Mouse (Mus musculus): Measurements from ENCODE around the gene Vmn1r9. TPM values are rescaled to one million over a fixed set of nuclear protein-coding genes. Genes with fewer than 3 reads are reported as not detected.
"Not testable (repeated sequence)": the region's sequence is repeated elsewhere in the genome, so short reads cannot be mapped to it uniquely, and the experiment has no call there.

Vmn1r9 gene
- not detected for polyA plus RNA-seq (2017; shearing (Covaris generic))

GRCm38 (mm10) chr6:57066487-57066886, at the start of gene Vmn1r9:
Vmn1r9 (plus strand) TSS chr6:57066787.
- ATAC-seq: no peak

GRCm38 (mm10) chr6:57025224-57025623, 41.4 kb upstream of the Vmn1r9 start, which contains the start of gene Vmn1r7:
Vmn1r7 (minus strand) TSS chr6:57025324.
- ATAC-seq: not testable (repeated sequence)

GRCm38 (mm10) chr6:57031984-57032383, 34.6 kb upstream of the Vmn1r9 start, which contains the start of gene Vmn1r8:
Vmn1r8 (plus strand) TSS chr6:57032284.
- ATAC-seq: no peak

- ATAC-seq: no peak
Observed at GRCm38 (mm10) chr6:57034674-57035073, 31.9 kb upstream of the Vmn1r9 start.

- ATAC-seq: no peak
Observed at GRCm38 (mm10) chr6:57063730-57064129, 2.9 kb upstream of the Vmn1r9 start.

GRCm38 (mm10) chr6:57106358-57106757, 39.8 kb downstream of the Vmn1r9 start:
- ATAC-seq: no peak

GRCm38 (mm10) chr6:57109154-57109553, 42.6 kb downstream of the Vmn1r9 start, which contains the start of gene Vmn1r10:
Vmn1r10 (plus strand) TSS chr6:57109454.
- no peak for ATAC-seq

Other genes starting within 250 kb of the Vmn1r9 start
- not detected for gene Fkbp9, start 234.7 kb upstream of the Vmn1r9 start, polyA plus RNA-seq (2017; shearing (Covaris generic))
- 10 to 100 TPM; 55.7 to 77.7 (median 57.7) TPM for gene Nt5c3, start 142.9 kb upstream of the Vmn1r9 start, polyA plus RNA-seq (2017; shearing (Covaris generic))
- gene Vmn1r4, start 142.8 kb upstream of the Vmn1r9 start, polyA plus RNA-seq (2017; shearing (Covaris generic)): not detected
- not detected for gene Vmn1r5, start 96.5 kb upstream of the Vmn1r9 start, polyA plus RNA-seq (2017; shearing (Covaris generic))
- not detected for gene Vmn1r6, start 69.5 kb upstream of the Vmn1r9 start, polyA plus RNA-seq (2017; shearing (Covaris generic))
- gene Vmn1r7, start 41.5 kb upstream of the Vmn1r9 start, polyA plus RNA-seq (2017; shearing (Covaris generic)): not detected
- not detected for gene Vmn1r8, start 34.5 kb upstream of the Vmn1r9 start, polyA plus RNA-seq (2017; shearing (Covaris generic))
- gene Vmn1r10, start 42.7 kb downstream of the Vmn1r9 start, polyA plus RNA-seq (2017; shearing (Covaris generic)): not detected
- not detected for gene Vmn1r11, start 66.7 kb downstream of the Vmn1r9 start, polyA plus RNA-seq (2017; shearing (Covaris generic))
- gene Vmn1r12, start 90.1 kb downstream of the Vmn1r9 start, polyA plus RNA-seq (2017; shearing (Covaris generic)): not detected
- gene Vmn1r13, start 136.5 kb downstream of the Vmn1r9 start, polyA plus RNA-seq (2017; shearing (Covaris generic)): 1 to 10 TPM in 1 of 3 experiments, under 1 TPM in 1, not detected in 1; 0.55 to 1.5 TPM
- gene Vmn1r14, start 164.9 kb downstream of the Vmn1r9 start, polyA plus RNA-seq (2017; shearing (Covaris generic)): under 1 TPM in 1 of 3 experiments, not detected in 2; 0.08 TPM
- under 1 TPM in 1 of 3 experiments, not detected in 2; 0.21 TPM for gene Vmn1r15, start 191.2 kb downstream of the Vmn1r9 start, polyA plus RNA-seq (2017; shearing (Covaris generic))

All from inflammation-experienced regulatory T-cells, adult 6 months (primary cell).